Mouse (Mus musculus): ENCODE results near the gene Psmb3.
"Not testable (repeated sequence)": the region's sequence is repeated elsewhere in the genome, so short reads cannot be mapped to it uniquely, and the experiment has no call there.

Psmb3 gene

GRCm38 (mm10) chr11:97718281-97718860 lies 15.2 kb downstream of the Psmb3 start:
- peak; percentile 39 to 41 for DNase-seq

DNA sequence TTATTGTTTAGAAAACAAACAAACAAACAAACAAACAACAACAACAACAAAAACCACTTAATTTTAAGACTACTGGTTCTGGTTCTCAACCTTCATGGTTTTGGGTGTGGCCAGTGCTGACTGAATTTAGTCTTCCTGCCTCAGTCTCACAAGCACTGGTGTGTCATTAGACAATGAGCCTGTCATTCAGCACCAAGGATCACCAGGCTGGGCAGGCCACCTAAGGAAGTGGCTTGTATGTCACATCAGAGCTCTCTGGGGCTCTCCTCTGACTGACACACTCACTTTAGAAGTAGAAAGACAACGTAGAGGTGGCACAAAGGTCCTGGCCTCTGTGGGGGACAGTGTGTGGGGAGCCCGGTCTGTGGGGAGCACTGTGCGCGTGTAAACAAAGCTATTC lies 15.8 kb downstream of the Psmb3 start:
- no peak for DNase-seq

DNA sequence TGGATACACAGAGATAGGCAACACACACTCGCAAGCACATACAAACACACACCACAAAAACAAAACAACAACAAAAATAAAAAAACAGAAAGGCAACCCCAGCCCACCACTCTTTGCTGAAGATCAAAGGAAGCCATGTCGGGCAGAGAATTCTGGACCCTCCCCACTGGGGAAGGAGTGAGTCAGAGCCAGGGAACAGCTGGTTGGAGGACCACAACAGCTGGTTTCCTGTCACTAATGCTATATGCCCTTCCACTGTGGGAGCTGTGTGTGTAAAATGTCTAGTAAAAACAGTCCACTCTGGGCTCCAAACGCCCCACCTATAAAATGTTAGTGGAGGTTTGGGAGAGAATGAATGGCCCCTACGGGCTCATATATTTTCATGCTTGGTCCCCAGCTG lies 18.1 kb downstream of the Psmb3 start:
- DNase-seq = no peak

- DNase-seq = no peak
Measured at GRCm38 (mm10) chr11:97723709-97724108, 20.5 kb downstream of the Psmb3 start.

- peak in 1 of 2 experiments; percentile 23 for DNase-seq
Measured at GRCm38 (mm10) chr11:97728311-97728710, 25.1 kb downstream of the Psmb3 start.

DNA sequence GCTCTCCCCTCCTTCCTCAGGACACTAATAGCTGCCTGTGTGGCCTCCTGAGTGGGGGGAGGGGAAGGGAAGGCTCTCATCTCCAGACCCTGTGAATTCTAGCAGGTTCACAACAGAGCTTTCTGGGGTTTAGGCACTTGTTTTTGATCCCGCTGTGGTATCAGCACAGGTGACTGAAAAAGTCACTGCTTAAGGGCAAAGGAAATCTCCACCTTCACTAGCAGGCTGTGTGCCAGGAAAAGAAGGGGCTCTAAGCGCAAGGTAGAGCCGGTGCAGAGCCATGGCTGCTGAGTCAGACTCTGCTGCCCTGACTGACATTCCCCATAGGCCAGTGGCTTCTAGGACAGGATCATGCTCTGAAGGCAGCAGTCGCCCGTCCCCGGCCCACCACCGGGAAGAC lies 25.5 kb downstream of the Psmb3 start:
- no peak for DNase-seq

GRCm38 (mm10) chr11:97733689-97734088 lies 30.5 kb downstream of the Psmb3 start:
- DNase-seq = no peak

GRCm38 (mm10) chr11:97734810-97735209 lies 31.6 kb downstream of the Psmb3 start:
- DNase-seq = not testable (repeated sequence)

GRCm38 (mm10) chr11:97736645-97737044 lies 33.4 kb downstream of the Psmb3 start:
- no peak for DNase-seq

GRCm38 (mm10) chr11:97737600-97737999 lies 34.4 kb downstream of the Psmb3 start:
- DNase-seq = no peak

- no peak for DNase-seq
Measured at GRCm38 (mm10) chr11:97738703-97739102, 35.5 kb downstream of the Psmb3 start.

DNA sequence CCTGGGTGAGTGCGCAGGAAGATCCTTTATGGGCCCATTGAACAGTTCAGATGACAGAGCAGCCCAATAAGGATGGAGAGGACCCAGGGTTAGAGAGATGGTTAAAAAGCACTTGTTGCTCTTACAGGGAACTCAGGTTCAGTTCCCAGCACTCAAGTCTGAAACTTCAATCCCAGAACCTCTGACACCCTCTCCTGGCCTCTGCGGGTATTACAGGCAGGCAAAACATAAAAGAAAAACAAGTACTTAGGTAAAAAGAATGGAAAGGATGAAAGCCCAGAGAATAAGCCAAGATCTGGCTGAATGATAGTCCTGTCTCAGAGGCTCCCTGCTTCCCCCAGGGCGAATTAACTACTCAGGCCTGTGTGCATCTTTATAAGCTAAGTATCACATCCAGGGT lies 36.0 kb downstream of the Psmb3 start:
- no peak for DNase-seq

DNA sequence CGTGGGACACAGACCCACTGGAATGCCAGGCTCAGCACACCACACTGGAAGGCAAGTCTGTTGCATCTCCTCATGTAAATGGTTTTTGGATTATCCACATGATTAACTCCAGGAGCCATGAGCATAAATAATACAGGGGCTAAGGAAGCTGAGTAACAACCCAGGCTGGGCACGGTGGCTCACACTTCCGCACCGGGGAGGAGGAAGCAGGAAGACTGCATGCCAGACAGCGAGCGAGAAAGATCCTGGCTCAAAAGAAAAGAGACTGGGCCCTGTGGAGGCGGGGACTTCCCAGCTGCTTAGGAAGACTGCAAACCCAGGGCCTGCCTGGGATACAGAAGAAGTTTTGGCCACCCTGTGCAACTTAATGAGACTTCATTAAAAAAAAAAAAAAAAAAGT lies 37.0 kb downstream of the Psmb3 start:
- DNase-seq = no peak

- DNase-seq = no peak
Measured at GRCm38 (mm10) chr11:97742157-97742556, 39.0 kb downstream of the Psmb3 start.

DNA sequence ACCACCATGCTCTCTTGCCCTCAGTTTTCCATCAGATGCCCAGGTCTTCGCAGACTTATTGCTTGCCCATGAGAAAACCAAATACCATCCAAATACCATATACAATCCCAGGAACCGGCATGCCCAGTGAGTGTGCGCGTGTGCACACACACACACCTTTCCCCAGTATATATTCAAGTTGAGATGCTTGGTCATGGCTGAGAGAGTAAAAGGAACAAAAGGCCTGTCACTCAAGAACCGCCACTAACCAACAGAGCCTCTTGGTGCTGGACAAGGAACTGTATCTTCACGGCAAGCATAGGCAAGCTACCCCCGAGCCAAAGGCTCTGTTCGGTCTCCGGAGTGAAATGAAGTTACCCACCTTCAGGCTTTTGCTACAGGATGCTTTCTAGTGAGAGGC lies 39.4 kb downstream of the Psmb3 start:
- no peak for DNase-seq

DNA sequence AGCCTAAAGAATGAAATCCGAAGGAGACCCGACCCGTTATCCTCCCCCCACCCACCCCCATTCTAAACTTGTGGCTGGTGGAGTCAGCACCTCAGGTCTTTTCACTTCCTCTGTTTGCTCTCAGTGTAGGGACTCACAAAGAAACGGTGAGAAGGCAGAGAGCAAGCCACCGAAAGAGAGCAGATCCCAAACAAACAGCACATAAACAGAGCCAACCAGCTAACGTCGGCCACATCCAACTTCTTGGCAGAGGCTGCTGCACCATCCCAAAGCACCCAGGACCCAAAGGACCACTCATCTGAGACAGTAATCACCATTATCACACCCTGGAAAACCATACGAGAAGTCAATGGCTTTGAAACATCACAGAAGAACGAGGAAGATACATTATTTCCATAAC lies 40.2 kb downstream of the Psmb3 start:
- peak in 1 of 2 experiments; percentile 28 for DNase-seq

DNA sequence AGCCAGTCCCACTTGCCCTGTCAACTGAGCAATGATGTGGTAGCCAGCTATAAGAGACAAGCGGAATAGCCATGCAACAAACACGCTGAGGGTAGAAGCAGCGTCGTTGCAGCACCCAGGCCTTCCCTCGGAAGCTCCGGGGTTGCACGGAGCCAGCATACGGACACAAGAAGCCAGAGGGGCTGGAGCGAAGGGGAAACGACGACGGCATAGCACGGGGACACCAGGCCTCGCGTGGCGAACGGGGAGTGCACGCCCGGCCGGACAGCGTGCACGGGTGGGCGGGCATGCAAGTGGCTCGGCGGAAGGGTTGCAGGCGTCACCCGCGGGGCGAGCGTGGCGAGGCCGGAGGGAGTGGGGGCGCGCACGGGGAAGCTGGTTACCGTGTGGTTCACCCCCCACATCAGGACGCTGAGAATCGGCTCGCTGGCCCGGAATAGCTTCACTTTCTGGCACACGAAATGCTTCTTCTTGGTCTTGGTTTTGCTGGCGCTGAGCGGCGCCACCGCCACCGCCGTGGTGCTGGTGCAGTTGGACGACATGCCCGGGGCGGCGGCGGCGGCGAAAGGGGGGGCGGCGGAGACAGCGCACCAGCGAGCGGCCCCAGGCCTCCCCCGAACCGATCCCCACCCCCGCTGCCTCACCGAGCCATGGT lies 41.0 kb downstream of the Psmb3 start, which contains the start of gene Pip4k2b:
Pip4k2b (minus strand) TSS at position 642 of the 655 bp plus-strand sequence.
- peak; percentile 59 to 63 for DNase-seq

- peak; percentile 97 to 99 for DNase-seq
Measured at GRCm38 (mm10) chr11:97744718-97745330, 41.6 kb downstream of the Psmb3 start.

GRCm38 (mm10) chr11:97745331-97745721 lies 42.1 kb downstream of the Psmb3 start:
- no peak for DNase-seq

GRCm38 (mm10) chr11:97747773-97748172 lies 44.6 kb downstream of the Psmb3 start:
- no peak for DNase-seq

DNA sequence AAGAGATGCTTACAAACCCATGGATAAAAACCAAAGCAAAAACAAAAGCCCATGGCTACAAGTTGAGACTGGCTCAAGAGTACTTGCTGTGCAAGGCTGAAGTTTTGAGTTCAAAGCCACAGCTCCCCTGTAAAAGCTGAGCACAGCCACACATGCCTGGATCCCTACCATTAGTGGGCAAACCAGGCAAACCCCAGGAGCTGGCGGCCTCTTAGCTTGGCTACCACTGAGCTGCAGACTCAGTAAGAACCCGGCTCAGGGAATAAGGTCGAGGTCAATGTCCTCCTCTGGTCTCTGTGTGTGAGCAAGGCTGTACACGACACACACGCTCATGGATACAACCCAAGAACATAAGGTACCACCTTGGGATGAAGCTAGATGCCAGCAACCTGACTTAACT lies 45.3 kb downstream of the Psmb3 start:
- no peak for DNase-seq

DNA sequence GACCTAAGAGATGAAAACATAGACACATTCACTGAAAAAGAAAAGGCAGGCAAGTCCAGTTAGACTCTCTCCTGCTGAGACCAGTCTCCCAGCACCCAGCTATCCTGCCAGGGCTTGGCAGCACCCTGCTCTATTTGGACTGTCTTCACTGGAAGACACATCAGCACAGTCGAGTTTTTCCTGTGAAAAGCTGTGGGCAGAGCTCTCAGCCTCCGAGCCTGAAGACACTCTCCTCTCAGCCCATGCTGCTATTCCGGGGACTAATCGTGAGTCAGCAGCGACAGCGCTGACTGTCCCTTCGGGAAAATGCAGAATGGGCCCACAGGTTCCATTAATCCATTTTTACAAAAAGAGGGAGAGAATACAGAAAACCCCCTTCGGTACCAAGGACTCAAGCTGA lies 50.1 kb downstream of the Psmb3 start:
- DNase-seq = no peak

- no peak for DNase-seq
Measured at GRCm38 (mm10) chr11:97758125-97758524, 54.9 kb downstream of the Psmb3 start.

DNA sequence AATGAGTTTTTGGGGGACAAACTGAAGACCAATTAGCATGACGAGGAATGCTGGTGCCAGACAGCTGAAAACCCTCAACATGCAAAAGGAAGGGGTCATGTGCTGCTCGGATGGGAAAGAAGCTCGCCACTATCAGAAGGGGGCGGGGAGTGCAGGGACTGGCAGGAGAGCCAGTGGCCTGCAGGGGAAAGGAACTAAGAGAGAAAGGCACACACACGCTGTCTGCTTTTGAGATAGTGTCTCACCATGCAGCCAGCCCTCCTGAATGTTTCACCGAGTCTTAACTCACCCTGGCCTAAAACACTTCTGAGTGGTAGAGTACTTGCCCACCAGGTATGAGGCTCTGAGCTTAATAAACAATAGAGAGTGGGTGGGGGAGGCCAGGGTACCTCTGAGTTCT lies 55.7 kb downstream of the Psmb3 start:
- DNase-seq = no peak
